Mouse (Mus musculus) myocyte (in vitro differentiated cells): ENCODE results near the gene Rtbdn. TPM values are rescaled to one million over a fixed set of nuclear protein-coding genes. Genes with fewer than 3 reads are reported as not detected.

Experiments
- H3K27me3 ChIP-seq: one replicate; pipeline ENCODE4 v1.6.1; 2011; ENCODE audit not compliant: control insufficient read depth, insufficient read depth, insufficient read length
- H3K36me3 ChIP-seq: one replicate; pipeline ENCODE4 v1.6.1; 2011; ENCODE audit not compliant: control insufficient read depth, insufficient read depth
- H3K4me2 ChIP-seq: one replicate; pipeline ENCODE4 v1.6.1; 2011; ENCODE audit warnings: low read depth, control low read depth
- H3K4me3 ChIP-seq: one replicate; pipeline ENCODE4 v1.5.1; 2011; ENCODE audit warnings: mild to moderate bottlenecking, control low read depth, moderate library complexity
- H3K79me2 ChIP-seq: one replicate; pipeline ENCODE4 v1.6.1; 2011; ENCODE audit not compliant: control insufficient read depth, insufficient read depth
- H3ac ChIP-seq: one replicate; pipeline ENCODE4 v1.6.1; 2011; ENCODE audit not compliant: control insufficient read depth, insufficient read length
- CEBPB ChIP-seq: IDR thresholded peaks from 2 replicates; pipeline ENCODE4 v1.6.1; 2011; ENCODE audit warnings: mild to moderate bottlenecking, moderate library complexity; ENCODE audit not compliant: poor library complexity, insufficient read depth, severe bottlenecking
- E2F4 ChIP-seq: IDR thresholded peaks from one replicate; pipeline ENCODE4 v1.6.1; 2011; ENCODE audit warnings: mild to moderate bottlenecking, control low read depth, moderate library complexity; ENCODE audit not compliant: insufficient read depth
- MAX ChIP-seq: IDR thresholded peaks from one replicate; pipeline ENCODE4 v1.6.1; 2011; ENCODE audit warnings: low read depth, mild to moderate bottlenecking, control low read depth
- MYOD1 ChIP-seq, 3 experiments: IDR thresholded peaks; one replicate each; pipeline ENCODE4 v1.6.1; 2011; ENCODE audit warnings: control low read depth in 2 of 3, low read depth in 2 of 3, mild to moderate bottlenecking in 2 of 3, moderate library complexity in 1 of 3; ENCODE audit not compliant: insufficient read length in 2 of 3, control insufficient read depth in 1 of 3
- MYOG ChIP-seq, 3 experiments: IDR thresholded peaks; one replicate each; pipeline ENCODE4 v1.6.1; 2011; ENCODE audit warnings: control low read depth in 2 of 3, low read depth in 2 of 3, mild to moderate bottlenecking in 2 of 3; ENCODE audit not compliant: insufficient read length in 2 of 3, control insufficient read depth in 1 of 3, insufficient read depth in 1 of 3
- POLR2A ChIP-seq: IDR thresholded peaks from one replicate; pipeline ENCODE4 v1.6.1; 2011; ENCODE audit warnings: low read depth, mild to moderate bottlenecking, control low read depth, moderate library complexity; ENCODE audit not compliant: insufficient read length
- POLR2AphosphoS2 ChIP-seq: IDR thresholded peaks from one replicate; pipeline ENCODE4 v1.6.1; 2011; ENCODE audit warnings: low read depth, control low read depth; ENCODE audit not compliant: insufficient read length
- REST ChIP-seq: IDR thresholded peaks from one replicate; pipeline ENCODE4 v1.6.1; 2011; ENCODE audit warnings: mild to moderate bottlenecking, control low read depth, moderate library complexity; ENCODE audit not compliant: insufficient read depth, insufficient read length
- SRF ChIP-seq: IDR thresholded peaks from one replicate; pipeline ENCODE4 v1.6.1; 2011; ENCODE audit warnings: low read depth; ENCODE audit not compliant: control insufficient read depth, insufficient read length
- TCF12 ChIP-seq: IDR thresholded peaks from one replicate; pipeline ENCODE4 v1.6.1; 2011; ENCODE audit warnings: mild to moderate bottlenecking, control low read depth; ENCODE audit not compliant: poor library complexity, insufficient read depth, severe bottlenecking
- TCF3 ChIP-seq: IDR thresholded peaks from one replicate; pipeline ENCODE4 v1.6.1; 2011; ENCODE audit warnings: low read depth, control low read depth; ENCODE audit not compliant: insufficient read length
- USF1 ChIP-seq: IDR thresholded peaks from one replicate; pipeline ENCODE4 v1.6.1; 2011; ENCODE audit warnings: low read depth, mild to moderate bottlenecking, control low read depth, moderate library complexity
- polyA plus RNA-seq: library from polyadenylated mRNA; unstranded; fragments of >200 nt; fragmentation: generic; extraction: Trizol; gene quantifications from one replicate; pipeline ENCODE4 v1.2.1, GENCODE M21; 2012; ENCODE audit warnings: missing spikeins

The Rtbdn gene
- polyA plus RNA-seq, 1 experiment: not detected

DNA sequence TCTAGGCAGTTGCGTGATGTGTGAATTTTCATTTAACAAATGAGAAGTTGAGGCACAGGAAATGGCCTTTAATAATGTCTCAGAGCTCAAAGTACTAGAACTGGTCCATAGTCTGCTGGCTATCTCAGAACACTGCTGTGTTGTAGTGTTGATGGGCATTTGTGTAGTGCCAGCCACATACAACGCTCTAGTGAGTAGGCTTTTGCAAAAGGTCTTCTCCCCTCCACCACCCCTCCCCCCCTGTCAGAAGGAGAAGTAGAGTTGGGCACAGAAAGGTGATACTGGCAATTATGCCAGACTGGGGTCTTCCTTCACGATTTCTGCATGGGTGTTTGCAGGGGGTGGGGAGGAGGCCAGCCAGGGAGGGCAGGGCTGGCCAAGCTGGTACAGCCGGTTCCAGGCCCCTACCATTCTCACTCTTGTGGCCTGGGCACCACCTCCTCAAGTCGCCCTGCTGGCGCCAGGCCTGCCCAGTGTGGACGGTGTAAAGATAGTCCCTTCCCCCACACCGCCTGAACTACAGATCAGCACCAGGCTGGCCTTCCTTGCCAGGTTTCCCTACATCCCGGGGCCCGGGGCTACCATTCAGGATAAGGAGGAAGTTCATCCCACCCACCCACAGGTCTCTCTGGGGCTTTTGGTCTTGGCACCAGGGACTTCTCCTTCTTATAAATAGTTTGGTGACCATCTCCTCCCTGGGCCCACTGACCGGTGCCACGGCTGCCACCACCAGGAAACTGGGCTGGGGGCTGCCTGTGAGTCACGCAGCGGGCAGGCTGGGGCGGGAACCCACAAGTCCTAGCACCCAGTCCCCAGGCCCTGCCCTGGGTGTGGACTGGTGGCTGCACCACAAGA lies 35.1 kb downstream of the Rtbdn start:
- Histone ChIP-seq H3K27me3 (no peaks in the 10 kb centered on the region), H3K4me2 (peak overlapping the region; percentile 62), H3K79me2 (peaks cover 15% of the 10 kb centered on the region), H3ac (no peak overlapping the region), H3K36me3 (no peaks in the 10 kb centered on the region), H3K4me3 (no peak overlapping the region)
- TF ChIP-seq MYOD1 (IDR thresholded peaks at IDR 0.05; ENCODE audit: control insufficient read depth in 1 of 3, insufficient read length in 2 of 3, low read depth in 2 of 3) (peak in 1 of 3 experiments; percentile 50), POLR2AphosphoS2 (peak; percentile 59), POLR2A (peak; percentile 11), E2F4 (no peak), MYOG (IDR thresholded peaks at IDR 0.05; ENCODE audit: control insufficient read depth in 1 of 3, insufficient read depth in 1 of 3, insufficient read length in 2 of 3, low read depth in 2 of 3) (peak in 1 of 3 experiments; percentile 59)

DNA sequence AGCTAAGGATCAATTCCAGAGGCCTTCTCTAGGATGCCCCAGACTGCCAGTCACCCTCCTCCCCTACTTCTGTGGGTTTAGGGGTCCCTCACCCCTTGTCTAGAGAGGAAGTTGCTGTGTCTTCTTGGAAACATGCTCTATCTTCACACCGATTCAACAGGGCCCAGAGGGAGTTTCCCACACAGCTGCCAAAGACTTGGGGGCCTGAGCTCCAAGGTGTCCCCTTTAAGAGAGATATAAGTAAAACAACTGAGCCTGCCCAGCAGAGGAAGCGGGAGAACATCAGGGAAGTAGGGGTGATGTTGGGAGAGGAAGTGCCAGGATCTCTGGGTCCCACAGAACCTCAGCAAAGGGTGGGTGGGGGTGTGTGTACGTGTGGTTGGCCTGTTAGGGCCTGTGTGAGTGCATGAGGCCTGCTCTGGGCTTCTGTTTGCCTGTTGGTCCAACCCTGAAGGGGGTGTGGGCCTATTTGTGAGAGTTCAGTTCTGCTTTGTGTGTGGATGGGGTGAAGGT lies 35.8 kb downstream of the Rtbdn start:
- no peaks in the 10 kb centered on the region for H3K36me3 ChIP-seq
- peaks cover 8% of the 10 kb centered on the region for H3K79me2 ChIP-seq
- H3K4me3 ChIP-seq: no peak overlapping the region
- no peaks in the 10 kb centered on the region for H3K27me3 ChIP-seq
- H3ac ChIP-seq: no peak overlapping the region
- peak overlapping the region; percentile 62 for H3K4me2 ChIP-seq
- no peak for TF ChIP-seq POLR2A
- TF ChIP-seq MYOG (IDR thresholded peaks at IDR 0.05; ENCODE audit: control insufficient read depth in 1 of 3, insufficient read depth in 1 of 3, insufficient read length in 2 of 3, low read depth in 2 of 3): no peak
- TF ChIP-seq MYOD1 (IDR thresholded peaks at IDR 0.05; ENCODE audit: control insufficient read depth in 1 of 3, insufficient read length in 2 of 3, low read depth in 2 of 3): no peak
- no peak for TF ChIP-seq POLR2AphosphoS2
- no peak for TF ChIP-seq SRF
- no peak for TF ChIP-seq TCF12
- TF ChIP-seq MAX: no peak
- no peak for TF ChIP-seq USF1
- TF ChIP-seq E2F4: no peak
- TF ChIP-seq REST: no peak
- TF ChIP-seq CEBPB: no peak
- no peak for TF ChIP-seq TCF3

DNA sequence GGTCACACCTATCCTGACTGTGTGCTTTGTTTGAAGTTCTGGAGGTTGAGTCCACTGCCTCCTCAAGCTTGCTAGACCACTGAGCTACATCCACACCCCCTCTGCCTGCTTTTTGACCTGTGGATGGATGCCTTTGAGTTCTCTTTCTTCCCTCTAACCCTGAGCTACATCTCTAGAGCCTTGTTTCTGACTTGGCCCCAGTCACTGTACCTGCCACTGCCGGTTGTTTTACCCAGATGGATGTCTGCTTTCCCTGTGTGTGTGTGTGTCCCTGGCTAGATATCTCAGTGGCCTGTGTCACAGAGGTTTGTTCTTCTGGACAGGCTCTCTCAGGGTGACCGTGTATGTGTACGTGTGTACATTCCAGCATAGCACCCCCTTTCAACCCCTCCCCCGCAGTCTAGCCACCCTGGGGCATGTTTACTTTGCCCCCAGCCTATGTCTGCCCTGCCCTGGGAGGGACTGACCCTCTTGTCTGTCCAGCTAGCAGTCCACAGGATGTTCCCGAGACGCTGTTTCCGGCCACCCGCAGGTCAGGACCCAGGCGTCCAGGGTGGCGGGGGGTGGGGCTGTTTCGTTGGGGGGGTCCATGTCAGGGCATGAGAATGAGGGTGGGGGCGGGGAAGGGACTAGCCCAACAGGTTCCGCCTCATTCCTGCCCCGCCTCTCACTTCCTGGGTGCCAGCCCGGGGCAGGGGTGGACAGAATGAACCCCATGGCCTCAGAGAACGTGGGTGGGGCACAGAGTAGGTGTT lies 37.7 kb downstream of the Rtbdn start:
- no peak for TF ChIP-seq MYOD1 (IDR thresholded peaks at IDR 0.05; ENCODE audit: control insufficient read depth in 1 of 3, insufficient read length in 2 of 3, low read depth in 2 of 3)
- TF ChIP-seq SRF: no peak
- peak; percentile 23 for TF ChIP-seq POLR2AphosphoS2
- peak; percentile 30 for TF ChIP-seq POLR2A
- Histone ChIP-seq H3K4me2 (peak overlapping the region; percentile 95), H3K27me3 (no peaks in the 10 kb centered on the region), H3K79me2 (no peaks in the 10 kb centered on the region), H3K4me3 (peak overlapping the region; percentile 24), H3ac (no peak overlapping the region), H3K36me3 (no peaks in the 10 kb centered on the region)

DNA sequence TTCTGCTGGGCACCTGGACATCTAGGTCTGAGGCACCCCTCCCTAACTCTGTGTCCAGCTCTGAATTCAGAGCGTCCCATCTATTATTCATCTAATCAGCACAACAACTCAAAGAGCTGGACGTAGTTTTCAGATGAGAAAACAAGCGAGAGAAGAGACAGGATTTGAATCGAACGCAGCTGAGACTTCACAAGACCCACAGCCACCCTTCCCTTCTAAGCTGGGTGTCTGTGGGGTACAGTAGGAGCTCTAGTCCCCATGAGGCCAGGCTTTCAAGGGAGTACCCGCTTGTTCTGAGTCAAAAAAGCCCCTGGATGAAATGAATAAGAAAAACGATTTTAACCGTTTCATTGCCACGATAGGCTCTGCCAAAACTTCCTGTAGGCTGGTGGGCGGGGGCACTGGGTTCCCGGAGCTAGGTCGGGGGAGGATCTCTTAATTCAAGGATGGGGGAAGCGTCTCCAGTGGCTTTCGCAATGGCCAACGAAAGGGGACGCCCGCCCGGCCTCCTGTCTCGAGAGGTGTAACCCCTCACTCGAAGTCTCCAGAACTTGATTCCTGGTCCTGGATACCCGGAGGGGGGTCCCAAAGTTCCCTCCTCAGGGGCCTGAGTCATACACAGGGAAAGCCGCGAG lies 38.4 kb downstream of the Rtbdn start:
- H3K4me2 ChIP-seq: peak overlapping the region; percentile 95
- no peaks in the 10 kb centered on the region for H3K79me2 ChIP-seq
- TF ChIP-seq POLR2A (peak; percentile 2), CEBPB (peak; percentile 57), POLR2AphosphoS2 (no peak)
- peak overlapping the region; percentile 1 for H3ac ChIP-seq
- H3K4me3 ChIP-seq: peak overlapping the region; percentile 24
- no peaks in the 10 kb centered on the region for H3K36me3 ChIP-seq
- H3K27me3 ChIP-seq: no peaks in the 10 kb centered on the region
